Mouse (Mus musculus): Measurements from ENCODE around the gene Zbtb22.

- TF ChIP-seq CTCF (IDR thresholded peaks at IDR 0.05; ENCODE audit: insufficient read depth, low read length): no peak
- TF ChIP-seq POLR2A (IDR thresholded peaks at IDR 0.05; ENCODE audit: borderline replicate concordance, extremely low read depth, low read depth, low read length): no peak
Observed at GRCm38 (mm10) chr17:33940981-33941380, 25.3 kb downstream of the Zbtb22 start.
